Mouse (Mus musculus) T-cell, adult 2 months (primary cell): ENCODE data around the gene Rad50.

ENCODE experiments used
- DNase-seq: peaks from one replicate; pipeline ENCODE4 v3.0.0; 2022; ENCODE audit warnings: low spot score

Rad50 gene

DNA sequence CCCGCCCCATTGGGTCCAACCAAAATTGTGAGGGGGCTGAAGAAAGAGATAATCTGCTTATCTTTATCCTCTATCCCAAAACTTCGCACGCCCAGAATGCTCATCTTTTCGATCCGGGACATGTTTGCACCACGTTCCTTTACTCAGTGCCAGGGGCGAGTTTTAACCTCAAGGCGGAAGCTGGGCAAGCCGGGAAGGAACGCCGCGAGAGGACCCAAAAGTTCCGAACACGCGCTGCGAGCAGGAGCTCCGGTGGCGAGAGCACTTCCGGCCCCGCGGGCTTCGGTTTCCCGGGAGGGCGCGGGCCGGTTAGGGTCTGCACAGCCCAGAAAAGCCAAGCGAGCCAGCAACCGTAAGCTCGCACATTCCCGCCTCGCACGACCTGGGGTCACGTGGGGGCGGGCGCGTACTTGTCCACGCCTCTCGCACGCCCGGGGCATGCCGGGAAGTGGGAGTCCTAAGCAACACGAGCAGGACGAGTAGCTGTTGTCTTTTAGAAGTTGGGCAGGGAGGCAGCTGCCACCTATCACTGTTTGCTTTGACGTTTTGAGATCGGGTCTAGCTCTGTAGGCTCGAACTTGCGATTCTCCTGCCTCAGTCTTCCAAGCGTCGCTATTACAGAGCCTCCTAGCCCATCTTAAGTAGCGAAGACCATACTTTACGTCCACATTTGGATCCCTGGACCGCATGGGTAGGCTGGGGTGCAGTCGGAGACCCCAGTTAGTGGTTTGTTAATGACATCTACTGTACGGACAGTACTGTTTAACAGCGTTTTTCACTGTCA, at the start of gene Rad50:
Gene Rad50 (minus strand): TSS at position 386 of the 784 bp plus-strand sequence.
- peak; percentile 94 for DNase-seq

DNA sequence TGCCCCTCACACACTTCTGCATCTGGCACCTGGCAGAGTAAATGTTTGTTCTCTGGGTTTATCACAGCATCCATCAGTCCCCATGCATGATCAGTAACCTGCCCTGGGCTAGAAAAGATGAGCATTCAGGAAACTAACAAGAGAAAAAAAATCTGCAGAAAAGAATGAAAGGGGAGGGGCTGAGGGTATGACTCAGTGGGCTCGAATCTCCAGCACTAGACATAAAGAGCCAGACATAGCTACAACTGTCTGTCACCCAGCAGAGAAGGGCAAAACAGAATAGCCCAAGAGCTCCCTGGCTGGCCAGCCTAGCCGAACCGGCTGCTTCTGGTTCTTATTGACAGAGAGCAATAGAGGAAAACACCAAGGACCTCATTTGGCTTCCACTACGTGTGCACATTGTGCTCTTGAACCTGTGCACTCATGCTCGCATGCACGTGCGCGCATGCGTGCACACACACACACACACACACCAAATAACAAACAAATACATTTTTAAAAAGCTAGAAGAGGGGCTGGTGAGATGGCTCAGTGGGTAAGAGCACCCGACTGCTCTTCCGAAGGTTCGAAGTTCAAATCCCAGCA, 48.0 kb upstream of the Rad50 start:
- no peak for DNase-seq

DNA sequence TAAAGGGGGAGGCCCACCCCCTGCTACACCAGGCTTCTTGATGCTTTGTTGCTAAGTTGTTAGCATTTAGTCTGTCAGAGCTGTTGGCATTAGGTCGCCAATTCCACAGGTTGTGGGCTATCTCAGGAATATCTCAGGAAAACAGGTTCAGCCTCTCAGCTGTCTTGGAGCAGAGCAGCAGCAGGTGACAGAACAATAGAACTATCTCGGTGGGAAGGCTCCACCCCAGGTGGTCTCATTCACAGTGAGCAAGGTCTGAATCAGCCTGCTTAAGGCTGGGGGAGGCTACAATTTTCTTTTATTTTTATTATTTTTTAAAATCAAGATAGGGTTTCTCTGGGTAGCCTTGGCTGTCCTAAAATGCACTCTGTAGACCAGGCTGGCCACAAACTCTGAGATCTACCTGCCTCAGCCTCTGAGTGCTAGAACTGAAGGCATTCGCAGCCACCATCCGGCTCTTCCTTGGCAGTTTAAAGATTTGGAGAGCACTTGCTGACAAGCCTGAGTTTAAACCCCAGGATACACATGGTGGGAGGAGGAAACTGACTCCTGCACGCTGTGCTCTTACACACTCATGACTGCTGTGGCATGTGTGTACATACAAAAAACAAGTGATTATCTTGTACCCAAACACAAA, 42.7 kb upstream of the Rad50 start:
- DNase-seq = no peak

DNA sequence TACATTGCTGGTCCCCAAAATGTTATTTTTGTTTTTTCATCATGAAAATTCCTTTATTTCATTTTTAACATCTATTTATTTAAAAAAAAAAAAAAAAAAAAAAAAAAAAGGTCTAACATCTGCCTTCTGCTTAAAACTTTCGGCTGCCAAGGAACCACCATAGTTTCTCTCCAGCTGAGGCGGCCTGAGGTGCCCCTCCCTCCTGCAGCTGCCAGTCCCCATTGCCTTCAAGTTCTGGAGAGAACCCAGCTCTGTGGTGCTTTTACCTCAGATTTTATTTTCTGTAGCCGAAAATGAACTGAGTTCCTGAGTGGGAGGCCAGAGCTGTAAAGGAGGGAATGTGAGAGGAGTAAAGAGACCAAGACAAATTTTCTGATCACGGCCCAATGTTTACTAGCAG, 42.2 kb upstream of the Rad50 start:
- no peak for DNase-seq

DNA sequence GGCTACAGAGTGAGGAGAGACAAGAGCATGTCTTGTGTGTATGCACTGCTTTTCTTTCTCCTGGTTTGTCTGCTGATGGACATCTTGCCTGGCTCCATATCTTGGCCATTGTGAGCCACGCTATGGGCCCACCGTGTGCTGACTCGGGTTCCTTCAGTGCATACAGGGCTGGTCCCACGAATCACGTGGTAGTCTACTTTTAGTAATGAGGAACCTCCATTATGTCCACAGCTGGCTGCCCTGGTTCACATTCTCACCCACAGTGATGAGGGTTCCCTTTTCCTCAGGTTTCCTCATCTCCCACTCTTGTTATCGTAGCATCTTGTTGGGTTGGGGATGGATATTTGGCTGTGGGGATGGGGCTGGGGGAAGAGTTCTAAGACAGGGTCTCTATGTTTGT, 41.5 kb upstream of the Rad50 start:
- no peak for DNase-seq

DNA sequence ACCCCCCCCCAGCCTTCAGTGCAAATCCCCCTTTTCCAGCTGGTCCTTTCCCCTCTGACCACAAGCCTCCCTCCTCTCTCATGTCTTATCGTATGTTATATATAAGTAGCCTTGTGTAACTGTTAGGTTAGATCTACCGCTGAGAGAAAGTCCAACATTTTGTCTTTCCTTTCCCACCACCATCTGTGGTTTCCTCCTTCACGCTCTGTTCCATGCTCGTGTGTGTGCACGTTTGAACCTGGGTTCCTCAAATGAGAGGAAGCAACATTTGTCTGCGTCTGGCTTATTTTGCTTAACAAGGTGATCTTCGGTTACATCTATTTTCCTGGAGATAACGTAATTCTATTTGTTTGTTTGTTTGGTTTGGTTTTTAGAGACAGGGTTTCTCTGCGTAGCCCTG, 40.9 kb upstream of the Rad50 start:
- no peak for DNase-seq

DNA sequence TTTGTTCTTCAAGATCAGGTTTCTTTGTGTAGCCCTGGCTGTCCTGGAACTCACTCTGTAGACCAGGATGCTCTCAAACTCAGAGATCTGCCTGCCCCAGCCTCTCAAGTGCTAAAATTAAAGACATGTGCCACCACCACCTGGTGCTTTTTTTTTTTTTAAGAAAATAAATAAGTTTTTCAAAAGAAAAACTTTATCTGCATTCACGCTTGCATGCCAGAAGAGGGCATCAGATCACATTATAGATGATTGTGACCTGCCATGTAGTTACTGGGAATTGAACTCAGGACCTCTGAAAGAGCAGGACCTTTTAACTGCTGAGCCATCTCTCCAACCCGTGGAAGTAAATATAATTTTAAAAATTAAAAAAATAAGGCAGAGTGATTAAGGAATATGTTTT, 38.1 kb upstream of the Rad50 start:
- no peak for DNase-seq

DNA sequence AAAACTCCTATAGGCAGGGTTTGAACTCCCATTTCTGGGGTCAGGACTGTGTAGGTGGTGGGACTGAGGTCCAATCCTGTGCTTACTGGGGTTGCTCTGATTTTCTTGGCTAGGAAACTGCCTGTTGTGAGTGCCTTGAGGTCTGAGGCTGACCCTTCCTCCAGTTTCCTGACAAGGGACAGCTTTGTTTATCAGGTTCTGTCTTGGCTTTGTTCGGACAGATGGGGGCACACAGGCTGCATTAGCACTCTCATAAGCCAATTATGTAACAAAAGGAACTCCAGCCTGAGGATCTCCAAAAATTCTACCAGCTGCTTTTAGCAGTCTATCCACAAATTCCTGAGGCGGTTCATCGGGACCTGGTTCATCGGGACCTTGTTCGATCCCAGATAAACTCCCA, 35.2 kb upstream of the Rad50 start:
- DNase-seq = no peak

DNA sequence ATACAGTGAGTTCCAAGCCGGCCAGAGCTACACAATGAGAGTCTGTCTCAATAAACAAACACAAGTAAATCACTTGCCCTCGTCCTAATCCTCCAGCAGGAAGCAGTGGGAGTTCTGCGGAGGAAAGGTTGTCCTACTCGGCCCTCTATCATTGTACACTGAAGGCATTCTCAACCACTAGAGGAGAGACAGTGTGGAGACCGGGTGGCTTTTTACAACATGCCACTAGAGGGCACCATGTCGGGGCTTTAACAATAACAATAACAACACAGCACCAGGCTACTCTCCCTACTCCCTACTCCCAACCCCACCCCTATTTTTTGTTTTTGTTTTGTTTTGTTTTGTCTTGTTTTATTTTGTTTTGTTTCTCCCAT, 30.4 kb upstream of the Rad50 start:
- peak; percentile 57 for DNase-seq

DNA sequence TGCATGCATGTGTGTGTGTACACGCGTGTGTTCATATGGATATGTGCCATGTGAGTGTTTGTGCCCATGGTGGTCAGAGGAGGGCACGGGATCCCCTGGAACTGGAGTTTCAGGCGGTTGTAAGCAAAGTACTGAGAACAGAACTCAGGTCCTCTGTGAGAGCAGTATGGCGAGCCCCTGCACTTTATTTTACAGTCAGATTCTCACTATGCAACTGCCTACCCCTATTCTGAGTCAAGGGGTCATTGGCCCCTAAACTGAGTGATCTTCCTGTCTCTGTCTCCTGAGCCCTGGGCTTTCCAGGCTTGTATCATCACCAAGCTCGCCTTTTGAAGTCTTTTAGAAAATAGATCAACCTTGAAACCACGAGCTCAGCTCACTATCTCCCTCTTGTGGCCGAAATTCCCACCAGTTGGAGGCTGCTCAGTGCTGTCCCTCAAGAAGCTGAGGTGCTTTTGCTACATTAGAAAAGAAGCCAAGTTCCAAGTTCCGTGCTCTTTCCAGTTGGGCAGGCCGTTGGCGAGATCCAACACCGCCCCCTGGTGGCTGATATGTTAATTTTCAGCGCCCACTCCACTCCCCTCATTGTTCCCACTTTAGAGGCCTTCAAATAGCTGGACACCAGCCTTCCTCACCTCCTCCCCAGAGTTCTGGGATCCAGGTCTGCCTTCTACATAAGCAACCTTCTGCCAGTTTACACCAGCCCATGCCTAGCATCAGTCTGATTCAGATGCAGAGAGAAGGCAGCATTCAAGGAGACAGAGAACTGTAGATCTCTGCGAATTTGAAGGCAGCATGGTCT, 29.9 kb upstream of the Rad50 start:
- DNase-seq = peak; percentile 73

DNA sequence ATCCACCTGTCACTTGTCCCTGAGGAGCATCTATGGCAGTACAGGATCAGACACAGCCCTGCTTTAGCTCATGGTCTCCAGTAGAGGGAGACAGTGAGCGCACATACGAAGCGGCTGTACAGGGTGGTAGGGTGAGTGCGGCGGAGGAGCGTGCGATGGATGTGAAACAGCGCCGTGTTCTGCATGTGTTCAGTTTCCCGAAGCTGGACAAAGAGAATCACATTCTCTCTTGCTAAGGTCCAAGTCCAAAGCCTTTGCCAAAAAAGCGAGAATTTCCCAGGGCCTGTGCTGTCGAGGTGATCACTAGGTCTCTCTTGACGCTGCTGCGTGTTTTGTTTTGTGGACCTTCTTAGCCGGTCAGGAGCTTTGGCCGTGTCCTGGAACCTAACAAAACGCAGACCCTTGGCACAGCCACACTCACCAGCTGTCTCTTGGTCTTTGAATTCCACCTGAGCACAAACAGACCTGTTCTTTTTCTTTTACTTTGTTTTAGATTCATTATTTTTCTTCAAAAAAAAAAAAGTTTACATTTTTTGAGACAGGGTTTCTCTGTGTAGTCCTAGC, 28.6 kb upstream of the Rad50 start:
- DNase-seq = peak; percentile 71

DNA sequence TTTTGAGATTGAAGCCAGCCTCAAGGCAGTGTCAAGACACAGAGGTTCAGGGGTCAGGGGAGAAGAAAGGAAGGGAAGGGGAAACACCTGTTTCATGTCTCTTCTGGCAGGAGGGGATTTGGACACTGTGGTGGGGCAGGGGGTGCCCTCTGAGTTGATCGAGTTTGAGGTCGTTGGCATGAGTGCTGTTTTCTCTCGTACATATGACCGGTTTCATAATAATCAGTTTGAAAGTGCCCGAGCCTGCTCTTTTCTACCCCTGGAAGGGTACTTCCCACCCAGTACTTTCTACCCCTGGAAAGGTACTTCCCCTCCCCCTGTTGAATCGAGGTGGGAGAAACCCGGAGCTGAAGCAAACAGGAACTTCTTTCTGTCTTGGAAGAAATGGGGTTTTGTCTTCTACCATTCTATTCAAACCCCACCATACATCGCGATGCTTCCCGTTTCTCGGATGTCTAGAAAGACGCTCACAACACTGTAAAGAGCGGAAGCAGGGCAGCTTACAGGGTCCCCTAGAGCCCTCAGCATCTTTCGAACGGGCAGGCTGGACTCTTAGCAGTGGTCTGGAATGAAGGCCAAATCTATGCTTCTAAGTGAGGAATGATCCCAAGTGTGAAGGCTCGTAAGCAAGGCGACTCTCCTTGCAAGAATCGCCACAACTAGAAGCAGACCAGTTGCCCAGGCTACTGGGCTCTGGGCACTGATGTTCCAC, 28.0 kb upstream of the Rad50 start:
- DNase-seq = no peak

DNA sequence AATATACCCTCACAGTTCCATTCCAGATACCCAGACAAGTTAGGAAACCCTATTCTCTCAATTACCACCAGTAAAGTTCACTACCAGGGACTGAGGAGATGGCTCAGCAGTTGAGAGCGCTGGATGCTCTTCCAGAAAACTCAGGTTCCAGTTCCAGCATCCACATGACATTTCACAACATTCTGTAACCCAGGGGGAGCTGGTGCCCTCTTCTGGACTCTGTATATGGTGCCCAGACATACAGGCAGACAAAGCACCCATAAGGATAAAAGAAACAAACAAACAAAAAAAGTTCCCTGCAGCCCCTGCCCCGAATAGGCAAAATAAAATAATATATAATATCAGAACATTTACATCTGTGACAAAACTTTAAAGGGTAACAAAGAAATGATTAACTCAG, 27.3 kb upstream of the Rad50 start:
- no peak for DNase-seq

DNA sequence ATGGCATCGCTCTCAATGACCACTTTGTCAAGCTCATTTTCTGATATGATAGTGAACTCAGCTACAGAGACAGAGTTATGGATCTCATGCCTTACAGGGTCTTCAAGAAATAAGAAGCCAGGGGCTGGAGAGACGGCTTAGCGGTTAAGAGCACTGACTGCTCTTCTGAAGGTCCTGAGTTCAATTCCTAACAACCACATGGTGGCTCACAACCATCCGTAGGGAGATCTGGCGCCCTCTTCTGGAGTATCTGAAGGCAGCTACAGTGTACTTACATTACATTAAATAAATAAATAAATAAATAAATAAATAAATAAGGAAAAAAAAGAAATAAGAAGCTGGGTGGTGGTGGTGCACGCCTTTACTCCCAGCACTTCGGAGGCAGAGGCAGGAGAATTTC, 26.7 kb upstream of the Rad50 start:
- peak; percentile 6 for DNase-seq

DNA sequence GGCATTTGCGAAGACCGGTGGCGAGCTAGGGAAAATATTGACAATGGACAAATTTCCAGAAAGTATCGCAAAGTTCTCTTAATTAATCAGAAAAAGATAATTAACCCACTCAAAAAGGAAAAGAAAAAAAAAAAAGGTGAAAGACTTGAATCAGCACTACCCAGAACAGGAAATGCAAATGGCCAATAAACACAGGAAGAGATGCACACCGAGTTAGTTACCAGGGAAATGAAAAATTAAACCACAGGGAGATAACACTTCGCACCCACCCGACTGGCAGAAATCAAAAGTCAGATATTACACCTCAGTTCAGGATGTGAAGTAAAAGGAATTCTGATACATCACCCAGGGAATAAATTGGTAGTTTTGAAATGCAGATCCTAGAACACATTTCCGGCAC, 25.1 kb upstream of the Rad50 start:
- no peak for DNase-seq

DNA sequence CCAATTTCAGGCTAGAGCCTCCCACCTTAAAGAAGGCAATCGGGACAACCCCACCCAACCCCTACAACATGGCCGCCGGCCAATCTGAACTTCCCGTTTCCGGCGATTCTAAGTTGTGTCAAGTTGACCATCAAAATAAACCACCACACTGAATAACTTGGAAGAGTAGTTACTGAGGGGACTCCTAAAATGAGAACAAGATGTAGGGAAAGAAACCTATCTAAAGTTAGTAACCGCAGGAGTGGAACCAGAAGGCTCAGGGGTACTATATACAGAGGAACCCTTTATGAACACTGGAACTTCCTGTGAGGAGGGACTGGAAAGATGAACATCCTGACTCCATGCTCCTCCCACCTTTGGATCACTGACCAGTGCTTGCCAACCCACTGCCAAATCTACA, 24.3 kb upstream of the Rad50 start:
- DNase-seq = no peak

DNA sequence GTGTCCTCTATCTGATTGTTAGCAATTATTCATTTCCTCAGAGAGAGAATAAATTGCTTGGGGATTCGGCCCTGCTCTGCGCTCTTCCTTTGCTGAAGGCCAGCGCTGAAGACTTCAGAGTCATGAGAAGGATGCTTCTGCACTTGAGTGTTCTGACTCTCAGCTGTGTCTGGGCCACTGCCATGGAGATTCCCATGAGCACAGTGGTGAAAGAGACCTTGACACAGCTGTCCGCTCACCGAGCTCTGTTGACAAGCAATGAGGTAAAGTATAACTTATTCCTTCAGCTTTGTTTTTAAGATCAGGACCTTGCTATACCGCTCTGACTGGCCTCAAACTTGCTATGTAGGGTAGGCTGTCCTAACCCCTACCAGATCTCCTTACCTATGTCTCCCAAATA, 13.6 kb upstream of the Rad50 start, which contains the start of gene Il5:
Gene Il5 (plus strand): TSS at position 80 of the 400 bp plus-strand sequence.
- no peak for DNase-seq

DNA sequence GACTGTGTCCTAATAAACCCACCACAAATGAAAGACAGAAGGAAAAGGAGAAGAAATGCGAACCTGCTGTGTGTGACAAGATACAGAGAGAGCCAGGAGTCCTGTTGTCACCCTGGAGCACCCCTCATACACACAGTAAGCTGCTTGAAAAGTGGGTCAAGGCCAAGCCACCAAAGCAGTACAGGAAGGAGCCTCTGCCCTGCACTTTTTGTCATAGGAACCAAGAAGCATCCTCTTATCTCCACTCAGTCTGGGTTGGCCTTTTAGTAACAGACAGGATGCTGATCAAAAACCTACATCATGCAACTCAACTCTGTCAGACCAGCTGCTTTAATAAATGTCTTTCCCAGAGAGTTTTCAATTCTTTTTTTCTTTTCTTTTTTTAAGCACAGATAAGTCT, 12.6 kb upstream of the Rad50 start:
- no peak for DNase-seq

DNA sequence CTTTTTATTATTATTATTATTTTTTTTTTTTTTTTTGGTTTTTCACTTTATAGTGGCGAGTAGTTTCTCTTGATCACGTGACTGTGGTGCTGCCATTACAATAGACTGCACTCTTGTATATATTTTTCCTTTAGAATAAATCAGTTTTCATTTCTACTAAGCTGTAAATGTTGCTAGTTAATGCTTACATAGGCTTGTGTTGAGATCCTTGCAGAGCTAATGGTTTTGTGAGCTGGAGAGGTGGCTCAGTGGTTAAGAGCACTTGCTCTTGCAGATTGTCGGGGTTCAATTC, 545 bp upstream of the Rad50 start:
- no peak for DNase-seq

DNA sequence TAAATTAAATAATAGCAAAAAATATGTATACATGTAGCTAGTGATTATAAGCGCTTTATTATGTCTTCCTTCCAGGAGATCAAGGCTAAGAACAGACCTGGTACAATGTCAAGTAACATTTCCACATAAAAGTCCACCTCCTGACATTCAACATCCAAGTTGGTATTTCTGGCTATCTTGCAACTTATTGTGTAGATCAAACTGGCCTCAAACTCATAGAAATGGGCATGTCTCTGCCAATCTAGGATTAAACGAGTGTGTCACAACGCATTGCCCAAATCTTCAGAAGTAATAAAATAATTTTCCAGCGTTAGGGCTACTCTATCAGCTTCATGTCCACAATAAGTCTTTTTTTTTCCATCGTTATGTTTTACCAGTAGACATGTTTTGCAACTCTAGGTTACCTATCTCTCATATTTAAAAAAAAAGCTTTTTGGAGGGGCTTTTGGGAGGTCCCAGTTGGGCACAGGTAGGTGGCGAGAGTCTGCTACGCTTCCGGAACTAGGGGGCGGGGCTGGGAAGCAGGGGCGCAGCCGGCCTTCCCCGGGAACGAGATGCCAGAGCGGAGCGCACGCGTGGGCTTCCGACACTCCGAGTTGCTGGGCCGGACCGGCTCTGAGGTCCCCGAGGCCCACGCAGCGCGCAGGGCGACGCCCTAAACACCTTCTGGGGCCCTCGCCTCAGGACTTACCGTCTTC, 734 bp downstream of the Rad50 start:
- DNase-seq = no peak

DNA sequence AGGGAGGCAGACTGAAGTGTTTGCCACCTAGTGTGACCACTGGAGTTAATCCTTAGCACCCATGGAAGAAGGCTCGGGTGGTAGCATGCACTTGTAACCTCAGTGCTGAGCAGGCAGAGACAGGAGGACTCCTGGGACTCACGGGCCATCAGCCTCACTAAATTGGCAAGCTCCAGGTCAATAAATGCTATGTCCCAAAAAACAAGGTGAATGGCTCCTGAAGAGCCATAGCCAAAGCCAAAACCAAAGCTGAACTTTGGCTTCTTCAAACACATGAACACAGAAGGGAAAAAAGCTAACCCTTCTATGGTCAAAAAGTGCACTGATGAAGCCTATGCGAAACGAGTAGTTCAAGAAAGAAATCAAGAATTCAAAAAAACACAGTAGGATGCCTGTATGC, 7.8 kb downstream of the Rad50 start:
- no peak for DNase-seq
